Mouse (Mus musculus) Muller cell, postnatal 12 days (primary cell): ENCODE measurements at regions not wholly inside any gene's neighbourhood (a gene's known extent, or its start where the extent isn't known, plus 50 kb on each side); places are given as distances from the start of the nearest gene placed in this dataset.

Experiments used
- DNase-seq: peaks from one replicate; pipeline ENCODE4 v3.0.0-alpha.2; 2015; ENCODE audit errors: inconsistent ontology term

DNA sequence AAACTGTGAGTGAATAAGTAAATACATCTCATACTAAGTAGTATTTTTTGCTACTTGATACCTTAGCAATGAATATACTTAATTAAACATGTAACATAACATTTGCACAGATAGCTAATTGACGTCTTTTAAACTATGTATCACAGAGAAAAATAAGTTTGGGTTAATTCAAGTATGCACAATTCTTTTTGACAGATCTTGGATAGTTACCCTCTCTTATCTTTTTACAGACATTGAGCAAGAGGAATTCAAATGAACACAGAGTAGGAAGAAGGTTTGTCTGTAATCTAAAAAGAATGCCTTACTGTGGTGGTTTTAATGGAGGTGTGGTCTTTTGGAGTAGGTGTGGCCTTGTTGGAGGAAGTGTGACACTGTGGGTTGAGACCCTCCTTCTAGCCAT is 1781.7 kb downstream of the Pcdh7 start:
- peak; percentile 91 for DNase-seq

DNA sequence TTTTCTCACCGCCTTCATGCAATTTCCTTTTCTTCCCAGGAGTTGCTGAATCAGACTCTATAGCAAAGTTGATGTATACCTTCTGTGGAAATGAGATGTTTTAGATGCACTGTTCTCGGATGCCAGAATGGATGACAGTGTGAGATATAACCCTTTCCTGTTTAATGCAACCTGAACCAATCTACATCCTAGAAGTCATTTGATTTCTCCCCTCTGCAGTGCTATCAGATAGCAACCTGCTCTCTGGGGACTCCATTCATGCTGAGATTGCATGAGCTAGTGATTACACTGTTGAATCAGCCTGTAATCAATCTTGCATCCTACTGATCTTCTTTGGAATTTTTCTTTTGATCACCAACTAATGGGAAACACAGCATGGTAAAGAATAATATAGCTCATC is 1827.9 kb downstream of the Pcdh7 start:
- DNase-seq: no peak

DNA sequence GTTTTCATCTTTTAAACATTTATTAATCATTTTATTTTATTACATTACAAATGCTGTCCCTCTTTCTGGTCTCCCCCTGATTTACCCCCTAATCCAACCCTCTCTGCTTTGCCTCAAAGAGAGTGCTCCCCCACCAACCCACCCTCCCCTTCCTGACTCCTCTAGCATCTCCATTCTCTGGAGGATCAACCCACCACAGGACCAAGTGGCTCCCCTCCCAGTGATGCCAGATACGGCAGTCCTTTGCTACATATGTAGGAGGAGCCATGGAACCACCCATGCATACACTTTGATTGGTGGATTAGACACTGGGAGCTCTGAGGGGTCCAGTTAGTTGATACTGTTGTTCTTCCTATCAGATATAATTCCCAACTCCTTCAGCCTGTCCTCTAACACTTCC is 1873.4 kb downstream of the Pcdh7 start:
- DNase-seq: no peak
